Mouse (Mus musculus) layer of hippocampus, adult 9-11 months (tissue): ENCODE results near the gene Btk.
"Not testable (repeated sequence)": the region's sequence is repeated elsewhere in the genome, so short reads cannot be mapped to it uniquely, and the experiment has no call there.

Source experiments
- DNase-seq: peaks from one replicate; pipeline ENCODE4 v3.0.0; 2022

Btk gene

GRCm38 (mm10) chrX:134580528-134581305 is 2.7 kb downstream of the Btk start:
- DNase-seq: no peak

DNA sequence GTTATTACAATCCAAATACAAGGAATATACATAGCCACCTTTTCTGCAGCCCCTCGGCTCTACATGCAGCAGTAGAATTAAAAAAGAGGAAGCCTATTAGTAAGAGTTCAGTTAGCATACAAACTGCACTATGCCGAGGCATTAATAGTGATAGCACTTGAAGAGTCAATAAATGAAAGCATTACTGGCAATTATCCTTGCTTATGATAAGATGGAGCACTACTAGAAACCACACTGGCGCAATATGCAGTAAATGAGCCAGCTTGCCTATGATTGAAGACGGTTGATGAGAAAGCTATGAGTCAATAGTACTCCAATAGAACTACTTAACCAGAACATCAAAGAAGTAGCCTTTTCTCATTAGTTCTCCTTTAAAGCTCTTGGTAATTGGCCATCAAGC is 5.5 kb downstream of the Btk start:
- no peak for DNase-seq

DNA sequence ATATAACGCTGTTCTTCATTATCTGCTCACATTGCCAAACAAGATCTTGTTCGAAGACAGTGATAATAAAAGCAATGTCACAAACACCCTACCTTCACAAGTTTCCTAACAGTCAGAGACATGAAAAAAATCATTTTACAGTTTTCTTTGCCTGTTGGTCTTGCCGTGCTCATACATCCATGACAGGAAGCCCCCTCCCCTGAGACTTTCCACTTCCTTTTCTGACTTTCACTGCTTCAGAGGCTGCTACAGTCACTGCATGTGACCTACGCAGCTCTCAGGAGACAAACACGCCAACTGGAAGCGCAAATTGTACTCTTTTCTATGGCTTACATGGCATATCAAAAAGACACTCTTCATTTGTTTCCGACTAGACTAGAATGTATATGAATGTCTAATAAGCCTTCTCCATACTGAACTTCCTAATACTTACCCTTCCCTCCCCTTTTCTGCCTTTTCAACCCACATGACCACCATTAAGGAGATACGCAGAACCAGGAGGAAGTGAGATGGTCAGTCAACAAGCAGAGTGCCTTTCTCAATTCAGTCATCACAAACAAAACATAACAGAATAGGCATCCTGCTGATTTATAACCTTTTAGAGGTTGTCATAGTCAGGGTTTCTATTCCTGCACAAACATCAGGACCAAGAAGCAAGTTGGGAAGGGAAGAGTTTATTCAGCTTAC is 16.7 kb downstream of the Btk start:
- no peak for DNase-seq

DNA sequence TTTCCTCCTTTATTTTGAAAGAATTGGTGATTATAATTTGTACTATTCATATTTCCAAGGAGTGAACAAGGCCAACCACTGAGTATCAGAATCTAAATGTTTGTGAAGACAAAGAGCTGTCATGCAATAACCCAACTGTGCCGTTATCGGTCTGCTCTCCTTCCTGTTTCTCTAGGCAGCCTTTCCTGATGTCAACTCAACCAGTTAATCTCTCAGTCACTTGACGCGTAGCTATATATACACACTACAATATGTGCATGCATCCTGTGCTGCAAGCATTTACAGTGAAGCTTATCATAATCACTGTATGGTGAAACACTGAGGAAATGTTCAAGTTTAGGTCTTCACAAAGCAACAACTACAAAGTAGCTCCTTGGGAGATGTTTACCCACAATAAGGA is 19.0 kb downstream of the Btk start:
- DNase-seq: no peak

GRCm38 (mm10) chrX:134554425-134554824 is 28.9 kb downstream of the Btk start:
- no peak for DNase-seq

GRCm38 (mm10) chrX:134553326-134553725 is 30.0 kb downstream of the Btk start:
- DNase-seq: no peak

- peak; percentile 17 for DNase-seq
These were observed 32.5 kb downstream of the Btk start for GRCm38 (mm10) chrX:134550903-134551302.

DNA sequence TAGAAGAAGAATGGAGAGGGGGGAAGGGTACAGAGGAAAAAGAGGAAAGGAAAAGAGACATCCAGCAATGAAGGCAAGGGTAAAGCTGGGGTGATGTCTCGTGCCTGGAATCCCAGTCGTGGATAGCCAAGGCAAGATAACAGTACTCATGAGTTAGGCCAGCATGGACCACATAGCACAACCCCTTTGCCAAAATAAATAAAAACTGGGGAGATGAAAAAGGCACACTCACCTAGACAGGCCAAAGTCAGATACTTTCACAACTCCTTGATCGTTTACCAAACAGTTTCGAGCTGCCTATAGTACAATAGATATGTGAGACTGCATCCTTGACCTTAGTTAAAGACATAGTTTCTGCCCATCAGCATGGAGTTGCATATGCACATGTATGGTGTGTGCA is 36.0 kb downstream of the Btk start:
- no peak for DNase-seq

DNA sequence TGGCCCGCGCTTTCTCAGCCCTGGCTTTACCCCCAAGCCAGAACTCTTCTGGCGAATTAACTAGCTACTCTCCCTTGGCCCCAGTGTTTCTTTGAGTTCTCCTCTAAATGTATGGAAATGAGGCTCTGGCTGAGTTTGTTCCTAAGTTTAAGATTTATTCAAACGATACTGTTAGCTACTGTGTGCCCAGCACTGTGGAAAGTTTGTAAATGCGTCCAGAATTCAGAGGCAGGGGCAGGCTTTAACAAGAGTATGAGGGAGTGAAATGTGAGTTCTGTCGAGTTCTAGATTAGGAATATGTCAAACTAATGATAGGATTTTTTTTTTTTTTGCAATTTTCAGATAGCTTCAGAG is 41.4 kb downstream of the Btk start:
- DNase-seq: no peak

DNA sequence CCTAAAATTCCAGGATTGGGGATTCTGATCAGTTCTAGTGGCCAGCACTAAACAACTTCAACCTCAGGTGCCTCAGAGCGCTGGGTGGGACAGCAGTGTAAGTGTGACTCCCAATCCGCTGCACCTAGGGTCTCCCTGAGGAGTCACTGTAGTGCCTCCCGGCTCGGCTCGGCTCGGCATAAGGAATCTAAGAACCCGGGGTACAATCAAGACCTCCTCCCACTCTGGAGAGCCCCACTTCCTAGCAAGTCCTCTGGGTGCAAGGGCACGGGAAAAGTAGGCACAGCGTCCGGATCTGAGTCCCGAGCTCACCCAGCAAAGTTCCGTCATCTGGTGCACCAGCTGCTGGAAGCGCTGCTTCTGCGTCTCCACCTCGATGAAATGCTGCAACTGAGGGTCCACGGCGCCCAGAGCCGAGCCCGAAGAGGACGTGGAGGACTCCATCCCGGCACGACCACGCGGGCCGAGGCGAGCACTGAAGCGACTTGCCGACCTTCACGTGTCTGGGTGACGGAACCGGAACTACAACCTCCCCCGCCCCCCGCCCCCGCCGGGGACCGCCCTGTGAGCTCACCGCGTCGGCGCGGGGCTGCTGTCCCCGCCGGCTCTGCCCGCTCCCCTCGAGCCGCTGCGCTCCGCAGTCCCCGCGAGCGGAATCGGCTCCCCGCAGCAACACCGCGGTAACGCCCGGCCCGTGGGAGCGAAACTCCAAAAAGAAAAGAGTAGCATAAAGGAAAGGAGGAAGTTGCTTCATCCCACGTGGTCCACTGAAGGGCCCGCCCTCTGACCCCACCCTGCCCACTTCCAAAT is 42.0 kb downstream of the Btk start, which contains the start of gene Timm8a1:
Gene Timm8a1 (minus strand): TSS at position 721 of the 810 bp plus-strand sequence.
- DNase-seq: peak; percentile 29

DNA sequence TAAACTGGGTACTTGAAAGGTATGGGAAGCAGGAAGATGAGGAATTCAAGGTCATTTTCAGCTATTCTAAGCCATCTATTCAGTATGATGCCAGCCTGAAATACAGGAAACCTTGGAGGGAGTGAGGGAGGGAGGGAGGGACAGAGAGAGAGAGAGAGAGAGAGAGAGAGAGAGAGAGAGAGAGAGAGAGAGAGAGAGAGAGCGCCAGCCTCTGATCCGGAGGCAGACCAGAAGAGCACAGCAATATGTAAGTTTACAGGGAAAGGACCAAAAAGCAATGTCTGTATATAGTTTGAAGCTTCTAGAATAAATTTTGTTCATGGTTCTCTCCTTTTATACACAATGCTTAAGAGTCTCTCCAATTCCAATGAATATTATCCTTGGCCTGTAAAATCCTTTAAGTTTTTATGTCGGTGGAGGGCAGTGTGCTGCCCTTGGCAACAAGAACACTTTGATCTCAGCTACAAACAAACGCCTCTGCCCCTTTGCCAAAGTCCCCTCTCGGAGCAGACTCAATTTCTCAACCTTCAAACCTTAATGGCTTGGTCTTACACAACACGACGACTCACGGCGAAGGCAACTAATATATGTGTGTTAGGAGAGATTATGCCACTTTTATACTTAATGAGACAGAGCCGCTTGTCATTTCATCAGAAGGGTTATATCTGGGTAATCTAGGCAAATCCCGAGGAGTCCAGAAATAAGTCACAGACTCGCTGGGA is 42.8 kb downstream of the Btk start:
- DNase-seq: no peak

- DNase-seq: not testable (repeated sequence)
These were observed 43.6 kb downstream of the Btk start for GRCm38 (mm10) chrX:134539795-134540194.

GRCm38 (mm10) chrX:134533346-134533745 is 50.0 kb downstream of the Btk start:
- no peak for DNase-seq

DNA sequence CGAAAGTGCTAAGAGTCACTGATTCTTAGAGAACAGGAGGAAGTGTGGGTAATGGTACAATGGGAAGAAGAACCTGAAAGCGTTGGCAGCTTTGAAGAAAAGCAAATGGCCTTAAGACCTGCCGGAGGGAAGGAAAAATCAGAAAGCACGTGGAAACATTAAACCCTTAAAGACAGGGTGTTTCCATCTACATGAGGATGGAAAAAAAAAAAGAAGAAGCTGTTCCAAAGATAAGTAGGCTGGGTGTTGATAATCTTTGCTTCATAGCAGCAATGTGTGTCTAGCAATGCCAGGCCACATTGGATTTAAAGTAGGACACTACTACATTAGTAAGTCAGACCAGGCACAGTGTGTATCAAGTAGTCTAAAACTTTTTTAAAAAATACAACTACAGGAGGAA is 58.1 kb downstream of the Btk start:
- no peak for DNase-seq

GRCm38 (mm10) chrX:134523772-134524171 is 59.6 kb downstream of the Btk start:
- DNase-seq: no peak

- no peak for DNase-seq
These were observed 73.9 kb downstream of the Btk start for GRCm38 (mm10) chrX:134509473-134509872.

DNA sequence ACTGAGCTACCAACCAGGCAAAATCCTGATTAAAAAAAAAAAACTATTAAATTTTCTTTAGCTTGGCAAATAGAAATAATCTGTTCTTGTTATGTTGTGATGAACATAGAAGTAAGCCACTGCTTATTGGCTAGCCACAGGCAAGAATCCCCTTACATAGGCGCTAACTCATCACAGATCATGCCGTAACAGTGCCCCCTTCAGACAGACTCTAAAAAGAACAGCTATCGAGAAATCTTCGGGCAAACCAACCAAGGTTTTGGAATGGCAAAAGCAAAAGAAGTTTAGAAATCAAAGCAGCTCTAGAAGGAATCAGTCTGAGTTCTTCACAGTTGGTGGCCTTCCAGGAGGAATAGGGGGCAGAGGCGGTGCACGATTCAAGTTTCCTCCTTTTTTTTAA is 75.4 kb downstream of the Btk start:
- no peak for DNase-seq

DNA sequence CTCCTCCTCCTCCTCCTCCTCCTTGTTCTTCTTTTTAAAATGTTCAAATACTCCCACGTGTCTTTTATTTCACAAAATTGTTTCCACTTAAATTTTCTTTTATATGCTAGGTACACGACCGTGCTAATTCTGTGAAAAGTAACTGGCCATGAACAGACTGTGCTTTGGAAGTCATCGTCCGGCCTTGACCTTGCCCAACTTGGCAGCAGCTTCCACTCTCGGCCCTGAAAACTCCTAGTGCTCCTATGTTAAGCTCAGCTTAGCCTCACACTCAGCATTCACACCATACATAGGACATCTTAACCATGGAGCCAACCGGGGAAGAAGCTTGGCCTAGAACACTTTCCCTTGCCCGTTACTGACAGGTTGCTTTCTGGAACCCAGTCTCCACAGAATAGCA is 82.7 kb downstream of the Btk start:
- DNase-seq: no peak
